Mouse (Mus musculus): Measurements from ENCODE around the gene Ampd3.

Gene Ampd3

DNA sequence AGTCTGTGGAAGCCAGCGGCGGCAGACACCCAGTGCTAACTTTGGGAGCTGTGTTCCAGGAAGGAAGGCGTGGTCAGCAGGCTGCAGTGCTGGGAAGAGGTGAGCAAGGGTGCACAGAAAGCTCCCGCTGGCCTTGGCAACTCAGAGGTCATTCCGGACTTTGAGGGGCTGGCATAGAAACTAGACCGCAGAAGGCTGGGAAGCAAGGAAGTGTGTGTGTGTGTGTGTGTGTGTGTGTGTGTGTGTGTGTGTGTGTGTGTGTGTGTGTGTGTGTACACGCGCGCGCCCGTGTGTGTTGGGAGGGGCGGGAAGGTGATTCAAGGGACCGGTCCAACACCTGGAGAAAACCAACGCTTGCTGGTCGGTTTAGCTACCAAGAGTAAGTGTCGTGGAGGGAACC is at the start of gene Ampd3:
TSS of gene Ampd3 (plus strand) at position 206 of the 400 bp plus-strand sequence.
- DNase-seq = peak; percentile 21

DNA sequence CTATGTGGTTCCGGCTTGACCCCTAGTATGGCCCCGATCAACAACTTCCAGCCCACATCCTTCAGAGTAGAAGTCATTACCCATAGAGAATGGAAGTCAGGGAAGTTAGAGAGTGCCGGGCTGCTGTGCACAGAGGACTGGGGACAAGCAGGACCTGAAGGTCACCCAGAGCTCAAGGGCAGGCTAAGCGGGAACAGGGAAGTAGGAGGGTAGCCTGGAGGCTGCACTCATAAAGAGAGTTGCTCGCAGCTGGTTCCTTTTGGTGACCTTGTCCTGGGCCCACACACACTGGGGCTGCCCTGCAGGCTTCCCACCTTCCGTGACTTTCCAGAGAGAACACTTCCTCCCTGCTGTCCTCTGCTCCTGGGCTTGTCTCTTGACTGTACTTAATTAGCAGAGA is 49.5 kb upstream of the Ampd3 start:
- no peak for DNase-seq

GRCm38 (mm10) chr7:110719857-110720256 is 48.1 kb upstream of the Ampd3 start:
- DNase-seq = no peak

DNA sequence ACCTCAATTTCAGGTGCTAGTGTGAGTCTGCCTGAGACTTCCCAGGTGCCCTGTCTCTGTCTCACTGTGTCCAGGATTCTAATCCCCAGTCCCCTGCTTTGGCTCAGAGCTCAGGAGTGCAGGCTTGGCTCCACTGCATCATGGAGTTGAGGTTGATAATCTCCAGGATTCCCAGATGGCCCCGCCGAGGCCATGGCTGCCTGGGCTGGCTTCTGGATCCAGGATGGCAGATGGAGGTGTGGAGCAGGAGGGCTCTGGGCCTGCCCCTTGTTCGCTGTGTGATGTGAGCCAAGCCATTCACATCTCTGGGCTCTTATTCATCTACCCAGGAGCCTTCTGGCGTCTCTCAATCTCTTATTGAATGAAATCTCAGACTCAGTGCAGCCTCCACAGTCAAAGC is 45.8 kb upstream of the Ampd3 start:
- DNase-seq = no peak

DNA sequence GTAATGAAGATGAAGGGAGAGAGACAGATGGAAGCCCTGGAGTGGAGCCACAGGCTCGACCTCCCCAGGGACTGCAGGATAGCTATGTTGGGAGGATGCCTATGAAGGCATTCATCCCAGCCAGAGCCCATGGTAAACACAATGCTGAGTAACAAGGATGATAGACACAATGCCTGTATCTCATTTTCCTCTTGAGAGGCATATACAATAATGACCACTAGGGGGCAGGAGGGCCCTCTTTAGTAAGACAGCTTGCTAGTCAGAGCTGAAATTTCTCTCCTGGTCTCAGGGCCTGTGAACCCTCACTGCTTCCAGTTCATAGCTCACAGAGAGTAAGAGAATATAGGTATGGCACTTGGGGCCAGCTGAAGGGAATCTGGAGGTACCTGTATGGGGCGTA is 41.0 kb upstream of the Ampd3 start:
- peak; percentile 35 for DNase-seq

DNA sequence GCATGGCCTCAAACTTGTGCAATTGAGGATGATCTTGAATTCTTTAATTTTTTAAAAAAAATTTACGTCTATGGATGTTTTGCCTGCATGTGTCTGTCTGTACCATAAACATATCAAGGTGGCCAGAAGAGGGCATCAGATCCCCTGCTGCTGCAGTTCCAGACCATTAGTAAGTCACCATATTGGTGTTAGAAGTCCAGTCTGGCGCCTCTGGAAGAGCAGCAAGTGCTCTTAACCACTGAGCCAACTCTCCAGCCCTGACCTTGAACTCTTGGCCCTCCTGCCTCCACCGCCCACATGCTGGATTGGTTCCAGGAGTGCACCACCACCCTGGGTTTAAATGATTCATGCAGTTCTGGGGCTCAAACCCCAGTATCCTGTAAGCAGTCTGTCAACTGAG is 39.1 kb upstream of the Ampd3 start:
- peak; percentile 31 for DNase-seq

DNA sequence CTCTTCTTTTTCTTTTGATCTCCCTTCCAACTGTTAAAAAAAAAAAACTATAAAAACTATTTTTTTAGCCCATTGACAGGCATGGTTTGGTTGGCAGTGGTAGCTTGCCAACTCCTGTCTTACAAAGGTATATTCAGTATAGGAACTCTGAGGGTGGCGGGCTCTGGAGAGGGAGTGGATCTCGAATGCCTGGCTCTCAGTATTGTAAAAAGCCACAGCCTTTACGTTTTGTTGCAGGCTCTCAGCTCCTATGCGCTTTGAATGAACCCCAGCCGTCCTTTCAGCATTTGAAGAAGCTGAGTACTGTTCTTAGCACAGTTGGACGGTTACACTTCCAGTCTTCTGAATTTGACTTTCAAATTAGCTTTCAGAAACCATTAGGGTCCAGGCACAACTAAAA is 38.7 kb upstream of the Ampd3 start:
- no peak for DNase-seq

GRCm38 (mm10) chr7:110731091-110731967 is 36.7 kb upstream of the Ampd3 start:
- DNase-seq = no peak

DNA sequence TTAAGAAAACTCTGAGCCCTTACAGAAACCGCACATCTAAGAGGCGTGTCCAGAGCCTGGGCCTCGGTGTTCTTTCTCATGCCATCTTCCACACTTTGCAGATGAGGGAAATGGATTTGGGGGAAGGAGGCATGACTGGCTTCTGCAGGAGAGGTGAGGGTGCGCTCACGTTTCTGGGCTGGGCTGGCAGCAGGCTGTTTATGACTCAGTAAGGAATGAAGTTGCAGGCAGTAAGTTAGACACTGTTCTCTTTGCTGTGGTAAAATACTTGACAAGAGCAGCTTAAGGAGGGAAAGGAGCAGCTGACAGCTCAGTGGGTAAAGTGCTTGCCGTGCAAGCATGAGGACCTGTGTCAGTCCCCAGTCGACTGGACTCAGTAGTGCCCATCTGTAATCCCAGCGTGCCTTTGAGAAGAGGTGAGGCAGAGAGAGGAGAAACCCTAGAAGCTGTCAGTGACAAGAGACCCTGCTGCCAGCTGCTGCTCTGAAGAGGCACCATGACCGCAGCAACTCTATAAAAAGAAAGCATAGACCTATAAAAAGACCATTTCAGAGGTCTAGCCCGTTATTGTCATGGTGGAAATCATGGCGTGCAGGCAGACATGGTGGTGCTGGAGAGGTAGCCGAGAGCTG is 35.9 kb upstream of the Ampd3 start:
- no peak for DNase-seq

DNA sequence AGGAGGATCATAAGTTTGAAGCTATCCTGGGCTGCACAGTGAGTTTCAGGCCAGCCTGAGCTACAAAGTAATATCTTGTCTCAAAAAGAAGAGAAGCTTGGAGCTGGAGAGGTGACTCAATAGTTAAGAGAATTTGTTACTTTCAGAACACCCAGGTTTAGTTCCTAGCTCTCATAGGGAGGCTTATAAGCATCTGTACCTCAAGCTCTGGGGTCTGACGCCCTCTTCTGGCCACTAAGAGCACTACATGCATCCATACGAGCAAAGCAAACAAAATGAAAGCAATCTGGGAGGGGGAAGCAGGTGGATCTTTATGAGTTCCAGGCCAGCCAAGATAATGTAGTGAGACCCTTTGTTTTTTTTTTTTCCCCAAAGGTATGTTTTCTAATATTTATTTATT is 31.1 kb upstream of the Ampd3 start:
- no peak for DNase-seq

GRCm38 (mm10) chr7:110739764-110740163 is 28.2 kb upstream of the Ampd3 start:
- no peak for DNase-seq

- DNase-seq = no peak
These were observed 27.8 kb upstream of the Ampd3 start for GRCm38 (mm10) chr7:110740188-110740587.

DNA sequence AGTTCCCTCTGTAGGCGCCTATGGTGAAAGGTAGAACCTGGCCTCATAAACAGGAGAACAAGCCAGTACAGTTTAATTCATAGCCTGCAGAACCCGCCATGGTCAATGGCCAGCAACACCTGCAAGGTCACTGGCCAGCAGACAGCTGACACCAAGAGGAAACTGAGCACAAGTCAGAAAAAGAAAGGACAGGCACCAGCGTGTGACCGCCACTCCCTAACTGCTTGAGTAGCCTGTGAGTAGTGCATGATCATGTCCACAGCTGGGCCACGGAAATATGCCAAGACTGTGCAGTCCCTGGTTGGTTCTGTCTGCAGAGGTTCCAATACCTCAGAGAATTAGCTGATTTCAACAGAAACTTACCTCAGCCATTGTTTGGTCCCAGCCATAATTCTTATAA is 26.0 kb upstream of the Ampd3 start:
- DNase-seq = no peak

- DNase-seq = no peak
These were observed 21.9 kb upstream of the Ampd3 start for GRCm38 (mm10) chr7:110746087-110746562.

- no peak for DNase-seq
These were observed 21.2 kb upstream of the Ampd3 start for GRCm38 (mm10) chr7:110746809-110747208.

DNA sequence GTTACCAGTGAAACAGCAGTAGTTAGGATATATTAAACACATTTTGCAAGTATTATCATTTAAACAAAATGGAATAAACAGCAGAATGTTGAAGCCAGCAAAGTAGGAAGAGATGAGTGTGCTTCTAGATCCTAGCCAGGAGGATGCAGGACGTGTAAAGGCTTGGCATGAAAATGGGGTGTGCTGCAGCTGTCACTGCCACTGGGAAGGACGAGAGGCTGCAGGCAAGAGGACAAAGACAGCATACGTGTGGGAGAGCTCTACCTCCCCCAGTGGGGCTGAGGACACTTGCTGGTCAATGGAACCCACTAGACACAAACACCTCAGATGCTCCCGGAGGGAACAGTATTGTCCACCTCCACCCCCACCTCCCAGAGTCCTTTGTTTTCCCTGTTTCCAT is 17.2 kb upstream of the Ampd3 start:
- DNase-seq = no peak

- no peak for DNase-seq
These were observed 16.4 kb upstream of the Ampd3 start for GRCm38 (mm10) chr7:110751634-110752033.

DNA sequence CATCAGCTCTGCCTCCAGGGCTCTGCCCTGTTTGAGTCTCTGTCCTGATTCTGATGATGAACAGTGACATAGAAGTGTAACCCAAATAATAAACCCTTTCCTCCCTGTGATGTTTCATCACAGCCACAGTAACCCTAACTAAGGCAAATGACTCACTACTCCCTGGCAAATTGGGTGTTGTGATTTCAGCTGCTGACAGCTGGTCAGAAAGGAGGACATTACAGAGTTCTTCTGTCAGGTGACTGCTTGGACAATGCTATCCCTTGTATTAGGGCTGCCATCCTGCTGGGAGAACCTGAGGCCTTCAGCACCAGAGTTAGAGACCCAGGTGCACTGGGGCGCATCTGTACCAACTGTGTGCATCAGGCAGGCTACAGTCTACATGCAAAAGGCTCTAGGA is 14.7 kb upstream of the Ampd3 start:
- DNase-seq = no peak

GRCm38 (mm10) chr7:110753926-110754330 is 14.1 kb upstream of the Ampd3 start:
- DNase-seq = no peak

DNA sequence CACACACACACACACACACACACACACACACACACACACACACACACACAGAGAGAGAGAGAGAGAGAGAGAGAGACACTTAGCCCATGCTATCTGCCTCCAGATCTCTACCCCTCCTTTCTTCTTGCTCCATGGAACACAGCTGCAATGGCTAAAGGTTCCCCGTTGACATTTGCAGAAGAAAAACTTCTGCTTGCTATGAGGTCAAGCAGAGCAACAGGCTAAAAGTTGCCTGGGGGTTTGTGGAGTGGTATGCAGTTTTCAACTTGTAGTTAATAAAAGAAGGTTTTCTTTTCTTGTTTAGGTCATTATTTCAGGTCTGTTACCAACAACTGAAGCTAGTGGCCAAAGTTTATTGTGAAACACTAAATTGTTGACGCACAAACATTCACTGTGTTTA is 11.6 kb upstream of the Ampd3 start:
- DNase-seq = no peak

- no peak for DNase-seq
These were observed 5.3 kb upstream of the Ampd3 start for GRCm38 (mm10) chr7:110762605-110763180.

GRCm38 (mm10) chr7:110768451-110769064 is 552 bp downstream of the Ampd3 start:
- peak; percentile 55 for DNase-seq

- DNase-seq = no peak
These were observed 1.1 kb downstream of the Ampd3 start for GRCm38 (mm10) chr7:110769094-110769493.

GRCm38 (mm10) chr7:110770949-110771348 is 2.9 kb downstream of the Ampd3 start:
- no peak for DNase-seq

Data from right cerebral cortex, postnatal 14 days (tissue).